8 mouse cellular contexts compared by ENCODE assay signal in genomic region chr2:30442498-30442890, GRCm38 (mm10). TPM values are rescaled to one million over a fixed set of nuclear protein-coding genes. Genes with fewer than 3 reads are reported as not detected.
DNase-seq lines count a peak whose midpoint lies in the region; ATAC-seq and TF ChIP-seq lines count a peak whose summit lies in the region.

No protein-coding gene starts in this region.

- peaks cover 42% of the 10 kb centered on the region for H3K4me1 ChIP-seq in lung, adult 2 months (ENCODE audit: control insufficient read depth, insufficient read depth, low read length)
- H3K4me1 ChIP-seq in forebrain, embryonic 11.5 days (replicated peaks; ENCODE audit: control insufficient read depth, insufficient read depth, low read length): peaks cover 33% of the 10 kb centered on the region
- H3K4me1 ChIP-seq in limb, embryonic 11.5 days (ENCODE audit: control insufficient read depth, insufficient read depth, low read length): peaks cover 54% of the 10 kb centered on the region
- peaks cover 61% of the 10 kb centered on the region for H3K4me1 ChIP-seq in olfactory bulb, adult 2 months (ENCODE audit: control insufficient read depth, insufficient read depth, low read length)

- 12% methylated on average over 5 of the region's 5 CpGs for WGBS in lung, adult 2 months
- 65% methylated on average over 5 of the region's 5 CpGs for whole genome bisulfite sequencing in forebrain, embryonic 11.5 days
- WGBS in limb, embryonic 11.5 days: 58% methylated on average over 5 of the region's 5 CpGs
- WGBS in olfactory bulb, adult 2 months: 33% methylated on average over 5 of the region's 5 CpGs

- no peaks in the 10 kb centered on the region for H3K27me3 ChIP-seq in forebrain, embryonic 11.5 days (ENCODE audit: control insufficient read depth, insufficient read depth, low read length)
- H3K27me3 ChIP-seq in limb, embryonic 11.5 days (ENCODE audit: control insufficient read depth, insufficient read depth, low read length): no peaks in the 10 kb centered on the region

- intact Hi-C loops in gastrocnemius, postnatal 14 days (cut with DNase I; ENCODE audit: low total_unique reads): no loop called here
- intact Hi-C loops in left cerebral cortex, postnatal 4 days (cut with DNase I): no loop called here

- H3K9ac ChIP-seq in forebrain, embryonic 11.5 days (ENCODE audit: low read length): peak overlapping the region; percentile 71
- H3K9ac ChIP-seq in limb, embryonic 11.5 days (ENCODE audit: low read length): peak overlapping the region; percentile 53

- no peak for TF ChIP-seq POLR2A in lung, adult 2 months (IDR thresholded peaks at IDR 0.05; ENCODE audit: borderline replicate concordance, extremely low read depth, low read depth, low read length)
- TF ChIP-seq POLR2A in olfactory bulb, adult 2 months (IDR thresholded peaks at IDR 0.05; ENCODE audit: insufficient read depth, low read depth, low read length): no peak

- no peaks in the 10 kb centered on the region for H3K9me3 ChIP-seq in forebrain, embryonic 11.5 days (ENCODE audit: control insufficient read depth, low read length)
- no peaks in the 10 kb centered on the region for H3K9me3 ChIP-seq in limb, embryonic 11.5 days (ENCODE audit: control insufficient read depth, low read length)

- H3K36me3 ChIP-seq in forebrain, embryonic 11.5 days (ENCODE audit: control insufficient read depth, insufficient read depth, low read length): peaks cover 6% of the 10 kb centered on the region
- peaks cover 27% of the 10 kb centered on the region for H3K36me3 ChIP-seq in limb, embryonic 11.5 days (ENCODE audit: control insufficient read depth, insufficient read depth, low read length)

- peak overlapping the region; percentile 97 for H3K27ac ChIP-seq in forebrain, embryonic 11.5 days (ENCODE audit: low read depth, low read length)
- H3K27ac ChIP-seq in limb, embryonic 11.5 days (replicated peaks; ENCODE audit: low read depth, low read length): peak overlapping the region; percentile 100
- peak overlapping the region; percentile 100 for H3K27ac ChIP-seq in olfactory bulb, adult 2 months (ENCODE audit: insufficient read depth, low read depth, low read length)

- ATAC-seq in forebrain, embryonic 11.5 days (replicated peaks; ENCODE audit: low FRiP score): no peak
- ATAC-seq in limb, embryonic 11.5 days (ENCODE audit: insufficient number of reproducible peaks, low FRiP score, low TSS enrichment, low read depth): no peak

- peak overlapping the region; percentile 38; the same call in 1 of the 2 replicates for H3K4me2 ChIP-seq in forebrain, embryonic 11.5 days (ENCODE audit: low read depth, low read length, severe bottlenecking)
- H3K4me2 ChIP-seq in limb, embryonic 11.5 days (ENCODE audit: low read depth, severe bottlenecking): peak overlapping the region; percentile 53

- no peak for DNase-seq in lung, adult 2 months
- DNase-seq in lung, postnatal 25 days (ENCODE audit: low spot score): no peak
- DNase-seq in forebrain, embryonic 11.5 days (ENCODE audit: low spot score): no peak
- no peak for DNase-seq in limb, embryonic 11.5 days (ENCODE audit: low spot score)
- no peak for DNase-seq in gastrocnemius, postnatal 14 days
- no peak for DNase-seq in layer of hippocampus, postnatal 36 days
- no peak for DNase-seq in left cerebral cortex, postnatal 4 days

- H3K4me3 ChIP-seq in lung, adult 2 months (replicated peaks; ENCODE audit: extremely low read depth, low read depth, low read length): peak overlapping the region; percentile 2
- no peak overlapping the region for H3K4me3 ChIP-seq in forebrain, embryonic 11.5 days (ENCODE audit: low read depth, low read length)
- no peak overlapping the region for H3K4me3 ChIP-seq in limb, embryonic 11.5 days (ENCODE audit: low read depth, low read length)
- no peak overlapping the region for H3K4me3 ChIP-seq in olfactory bulb, adult 2 months (ENCODE audit: insufficient read depth, low read depth, low read length)

- TF ChIP-seq CTCF in lung, adult 2 months (IDR thresholded peaks at IDR 0.05; ENCODE audit: insufficient read depth, low read length): no peak
- no peak for TF ChIP-seq CTCF in olfactory bulb, adult 2 months (IDR thresholded peaks at IDR 0.05; ENCODE audit: insufficient read depth, low read depth, low read length)

RNA-seq across cellular contexts. Expression of gene Ptpa, which starts 26.7 kb away (rescaled TPM):
- 131 and 136 TPM in 2 replicates for polyA plus RNA-seq in lung, adult 2 months (2012; rRNA removed)
- polyA plus RNA-seq in forebrain, embryonic 11.5 days (2014; fragmentation: Nextera tagmentation; extraction: Ambion mirVana): 90.0 and 94.5 TPM in 2 replicates
- 74.4 and 83.3 TPM in 2 replicates for polyA plus RNA-seq in limb, embryonic 11.5 days (2014; fragmentation: Nextera tagmentation; extraction: Ambion mirVana)
- polyA plus RNA-seq in olfactory bulb, adult 2 months (2012; ENCODE audit: insufficient read depth, insufficient read length, low replicate concordance, missing spikeins): not detected in 2 replicates
- 10 to 100 TPM; 71.1 to 80.7 TPM for total RNA-seq in gastrocnemius, postnatal 14 days (2021)
- total RNA-seq in layer of hippocampus, postnatal 36 days (2021): 100 to 1,000 TPM; 166 to 168 TPM
- 100 to 1,000 TPM; 145 to 153 TPM for total RNA-seq in left cerebral cortex, postnatal 4 days (2021)

RNA-seq across cellular contexts. Expression of gene Crat, which starts 26.9 kb away (rescaled TPM):
- 89.2 and 103 TPM in 2 replicates for polyA plus RNA-seq in lung, adult 2 months (2012; rRNA removed)
- polyA plus RNA-seq in forebrain, embryonic 11.5 days (2014; fragmentation: Nextera tagmentation; extraction: Ambion mirVana): 25.8 and 30.0 TPM in 2 replicates
- polyA plus RNA-seq in limb, embryonic 11.5 days (2014; fragmentation: Nextera tagmentation; extraction: Ambion mirVana): 25.6 and 27.9 TPM in 2 replicates
- not detected in 2 replicates for polyA plus RNA-seq in olfactory bulb, adult 2 months (2012; ENCODE audit: insufficient read depth, insufficient read length, low replicate concordance, missing spikeins)
- total RNA-seq in gastrocnemius, postnatal 14 days (2021): 100 to 1,000 TPM; 251 to 325 TPM
- 10 to 100 TPM; 42.5 to 46.1 TPM for total RNA-seq in layer of hippocampus, postnatal 36 days (2021)
- 10 to 100 TPM; 33.2 to 33.3 TPM for total RNA-seq in left cerebral cortex, postnatal 4 days (2021)

RNA-seq across cellular contexts. Expression of gene Ier5l, which starts 31.5 kb away (rescaled TPM):
- polyA plus RNA-seq in lung, adult 2 months (2012; rRNA removed): 12.6 and 22.5 TPM in 2 replicates
- 3.7 and 8.5 TPM in 2 replicates for polyA plus RNA-seq in forebrain, embryonic 11.5 days (2014; fragmentation: Nextera tagmentation; extraction: Ambion mirVana)
- polyA plus RNA-seq in limb, embryonic 11.5 days (2014; fragmentation: Nextera tagmentation; extraction: Ambion mirVana): 7.1 and 9.7 TPM in 2 replicates
- not detected in 2 replicates for polyA plus RNA-seq in olfactory bulb, adult 2 months (2012; ENCODE audit: insufficient read depth, insufficient read length, low replicate concordance, missing spikeins)
- total RNA-seq in gastrocnemius, postnatal 14 days (2021): 1 to 10 TPM; 3.5 to 4.2 TPM
- 10 to 100 TPM; 10.4 to 12.7 TPM for total RNA-seq in layer of hippocampus, postnatal 36 days (2021)
- total RNA-seq in left cerebral cortex, postnatal 4 days (2021): 10 to 100 TPM; 10.8 to 13.2 TPM

RNA-seq across cellular contexts. Expression of gene Dolpp1, which starts 50.4 kb away (rescaled TPM):
- 49.1 and 55.6 TPM in 2 replicates for polyA plus RNA-seq in lung, adult 2 months (2012; rRNA removed)
- 47.9 and 53.6 TPM in 2 replicates for polyA plus RNA-seq in forebrain, embryonic 11.5 days (2014; fragmentation: Nextera tagmentation; extraction: Ambion mirVana)
- 33.0 and 33.1 TPM in 2 replicates for polyA plus RNA-seq in limb, embryonic 11.5 days (2014; fragmentation: Nextera tagmentation; extraction: Ambion mirVana)
- polyA plus RNA-seq in olfactory bulb, adult 2 months (2012; ENCODE audit: insufficient read depth, insufficient read length, low replicate concordance, missing spikeins): not detected in 2 replicates
- total RNA-seq in gastrocnemius, postnatal 14 days (2021): 1 to 10 TPM; 7.0 to 7.3 TPM
- 10 to 100 TPM; 26.8 to 28.6 TPM for total RNA-seq in layer of hippocampus, postnatal 36 days (2021)
- 10 to 100 TPM; 41.1 to 43.9 TPM for total RNA-seq in left cerebral cortex, postnatal 4 days (2021)

Comparison
In these comparisons a context has a peak if more than half of its experiments do, and no peak if none do; other contexts are left out.
1. RNA of gene Crat, which starts 26.9 kb away (polyA plus RNA-seq): 89.2 to 103 TPM in lung, adult 2 months, 25.6 to 27.9 TPM in limb, embryonic 11.5 days and 25.8 to 30.0 TPM in forebrain, embryonic 11.5 days; not detected in olfactory bulb, adult 2 months; every median in the first group is over 10 times any median in the second.
2. Peak in every context shown above with its lines, with median percentiles within 50 percentile points of each other: H3K27ac ChIP-seq.